Mouse (Mus musculus) E14TG2a.4 (cell line): ENCODE results near the gene Sirt5.

Source experiments
- CTCF ChIP-seq: conservative IDR thresholded peaks from 2 replicates; pipeline ENCODE4 v1.5.1; 2014; ENCODE audit warnings: low read length
- POU5F1 ChIP-seq: IDR thresholded peaks from 2 replicates; pipeline ENCODE4 v1.6.1; 2014; ENCODE audit warnings: low read length, borderline replicate concordance

DNA sequence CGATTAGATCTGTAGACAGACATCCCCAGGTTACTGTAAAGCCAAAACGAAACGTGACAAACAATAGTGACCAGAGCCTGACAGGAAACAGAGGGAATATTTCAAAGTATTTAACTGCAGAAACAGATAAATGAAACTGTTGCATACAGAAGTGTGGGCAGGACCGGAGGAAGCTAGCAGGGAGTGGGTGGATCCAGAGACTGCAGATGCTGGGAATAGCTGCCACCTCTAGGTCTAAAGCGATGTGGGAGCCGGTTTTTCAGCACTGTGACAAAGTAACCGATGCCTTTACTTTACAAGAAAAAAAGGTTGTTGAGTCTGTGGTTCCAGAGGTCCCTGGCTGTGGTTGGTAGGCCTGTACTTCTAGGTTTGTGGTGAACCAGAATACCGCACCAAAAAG lies 27.3 kb upstream of the Sirt5 start:
- TF ChIP-seq CTCF (no peak), POU5F1 (no peak)
